Mouse (Mus musculus): ENCODE data around the gene Hps1. TPM values are rescaled to one million over a fixed set of nuclear protein-coding genes. Genes with fewer than 3 reads are reported as not detected.

Gene Hps1
- polyA plus RNA-seq, 1 experiment from 2014 or later = 20.0 TPM

- DNase-seq (ENCODE audit: low spot score) = no peak
- Histone ChIP-seq H3K27me3 (replicated peaks; ENCODE audit: low read depth, poor library complexity, severe bottlenecking) (peaks cover 10% of the 10 kb centered on the region; the same call in 1 of the 2 replicates), H3K36me3 (replicated peaks) (no peaks in the 10 kb centered on the region), H3K9me3 (no peaks in the 10 kb centered on the region), H3K4me1 (peaks cover 45% of the 10 kb centered on the region), H3K4me3 (no peak overlapping the region), H3K27ac (replicated peaks) (no peak overlapping the region)
- 84% methylated on average over 11 of the region's 11 CpGs for WGBS
Measured at GRCm38 (mm10) chr19:42750196-42750595, 29.6 kb downstream of the Hps1 start.

GRCm38 (mm10) chr19:42746702-42747101 is 33.1 kb downstream of the Hps1 start:
- 92% methylated on average over 8 of the region's 8 CpGs for WGBS
- H3K4me3 ChIP-seq = no peak overlapping the region
- peaks cover 35% of the 10 kb centered on the region for H3K4me1 ChIP-seq
- DNase-seq (ENCODE audit: low spot score) = no peak
- H3K27ac ChIP-seq (replicated peaks) = no peak overlapping the region
- no peaks in the 10 kb centered on the region for H3K9me3 ChIP-seq
- H3K27me3 ChIP-seq (replicated peaks; ENCODE audit: low read depth, poor library complexity, severe bottlenecking) = peaks cover 12% of the 10 kb centered on the region; the same call in 1 of the 2 replicates
- H3K36me3 ChIP-seq (replicated peaks) = no peaks in the 10 kb centered on the region

DNA sequence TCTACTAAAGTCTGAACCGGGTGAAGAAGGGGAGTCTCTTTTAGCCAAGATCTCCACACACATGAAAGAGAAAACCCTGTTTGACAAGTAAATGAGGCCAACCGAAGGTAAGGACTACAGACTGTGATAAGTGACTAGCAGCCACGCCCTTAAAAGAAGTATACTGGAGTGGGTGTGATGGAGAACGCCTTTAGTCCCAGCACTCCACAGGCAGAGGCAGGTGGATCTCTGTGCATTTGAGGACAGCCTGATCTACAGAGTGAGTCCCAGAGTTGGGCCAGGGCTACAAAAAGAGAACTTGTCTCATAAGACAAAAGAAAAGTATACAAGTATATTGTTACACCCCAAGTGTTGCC is 33.9 kb downstream of the Hps1 start:
- H3K4me3 ChIP-seq = no peak overlapping the region
- WGBS = 85% methylated on average over 4 of the region's 4 CpGs
- no peak overlapping the region for H3K27ac ChIP-seq (replicated peaks)
- peaks cover 6% of the 10 kb centered on the region; the same call in 1 of the 2 replicates for H3K27me3 ChIP-seq (replicated peaks; ENCODE audit: low read depth, poor library complexity, severe bottlenecking)
- no peaks in the 10 kb centered on the region for H3K36me3 ChIP-seq (replicated peaks)
- no peaks in the 10 kb centered on the region for H3K9me3 ChIP-seq
- peaks cover 29% of the 10 kb centered on the region for H3K4me1 ChIP-seq
- DNase-seq (ENCODE audit: low spot score) = no peak

- H3K27me3 ChIP-seq (replicated peaks; ENCODE audit: low read depth, poor library complexity, severe bottlenecking) = peaks cover 6% of the 10 kb centered on the region; the same call in 1 of the 2 replicates
- H3K36me3 ChIP-seq (replicated peaks) = no peaks in the 10 kb centered on the region
- WGBS = 69% methylated on average over 9 of the region's 9 CpGs
- peak overlapping the region; percentile 4; the same call in 1 of the 2 replicates for H3K27ac ChIP-seq (replicated peaks)
- no peaks in the 10 kb centered on the region for H3K9me3 ChIP-seq
- H3K4me3 ChIP-seq = no peak overlapping the region
- DNase-seq (ENCODE audit: low spot score) = no peak
- H3K4me1 ChIP-seq = peaks cover 25% of the 10 kb centered on the region
Measured at GRCm38 (mm10) chr19:42745084-42745868, 34.5 kb downstream of the Hps1 start.

GRCm38 (mm10) chr19:42744162-42744586 is 35.6 kb downstream of the Hps1 start:
- DNase-seq (ENCODE audit: low spot score) = peak; percentile 60
- Histone ChIP-seq H3K27ac (replicated peaks) (peak overlapping the region; percentile 4; the same call in 1 of the 2 replicates), H3K36me3 (replicated peaks) (no peaks in the 10 kb centered on the region), H3K9me3 (no peaks in the 10 kb centered on the region), H3K27me3 (replicated peaks; ENCODE audit: low read depth, poor library complexity, severe bottlenecking) (peaks cover 6% of the 10 kb centered on the region; the same call in 1 of the 2 replicates), H3K4me3 (no peak overlapping the region), H3K4me1 (peaks cover 15% of the 10 kb centered on the region)
- WGBS = 35% methylated on average over 4 of the region's 4 CpGs

- Histone ChIP-seq H3K9me3 (no peaks in the 10 kb centered on the region), H3K27me3 (replicated peaks; ENCODE audit: low read depth, poor library complexity, severe bottlenecking) (peaks cover 6% of the 10 kb centered on the region; the same call in 1 of the 2 replicates), H3K4me3 (no peak overlapping the region), H3K4me1 (peaks cover 12% of the 10 kb centered on the region), H3K27ac (replicated peaks) (no peak overlapping the region), H3K36me3 (replicated peaks) (no peaks in the 10 kb centered on the region)
- no peak for DNase-seq (ENCODE audit: low spot score)
- 80% methylated on average over 16 of the region's 16 CpGs for WGBS
Measured at GRCm38 (mm10) chr19:42743261-42743660, 36.5 kb downstream of the Hps1 start.

- DNase-seq (ENCODE audit: low spot score) = no peak
- no peak overlapping the region for H3K27ac ChIP-seq (replicated peaks)
- WGBS = 77% methylated on average over 14 of the region's 14 CpGs
- no peak overlapping the region for H3K4me3 ChIP-seq
- H3K36me3 ChIP-seq (replicated peaks) = no peaks in the 10 kb centered on the region
- peaks cover 21% of the 10 kb centered on the region for H3K4me1 ChIP-seq
- no peaks in the 10 kb centered on the region for H3K9me3 ChIP-seq
- peaks cover 6% of the 10 kb centered on the region; the same call in 1 of the 2 replicates for H3K27me3 ChIP-seq (replicated peaks; ENCODE audit: low read depth, poor library complexity, severe bottlenecking)
Measured at GRCm38 (mm10) chr19:42741884-42742283, 37.9 kb downstream of the Hps1 start.

DNA sequence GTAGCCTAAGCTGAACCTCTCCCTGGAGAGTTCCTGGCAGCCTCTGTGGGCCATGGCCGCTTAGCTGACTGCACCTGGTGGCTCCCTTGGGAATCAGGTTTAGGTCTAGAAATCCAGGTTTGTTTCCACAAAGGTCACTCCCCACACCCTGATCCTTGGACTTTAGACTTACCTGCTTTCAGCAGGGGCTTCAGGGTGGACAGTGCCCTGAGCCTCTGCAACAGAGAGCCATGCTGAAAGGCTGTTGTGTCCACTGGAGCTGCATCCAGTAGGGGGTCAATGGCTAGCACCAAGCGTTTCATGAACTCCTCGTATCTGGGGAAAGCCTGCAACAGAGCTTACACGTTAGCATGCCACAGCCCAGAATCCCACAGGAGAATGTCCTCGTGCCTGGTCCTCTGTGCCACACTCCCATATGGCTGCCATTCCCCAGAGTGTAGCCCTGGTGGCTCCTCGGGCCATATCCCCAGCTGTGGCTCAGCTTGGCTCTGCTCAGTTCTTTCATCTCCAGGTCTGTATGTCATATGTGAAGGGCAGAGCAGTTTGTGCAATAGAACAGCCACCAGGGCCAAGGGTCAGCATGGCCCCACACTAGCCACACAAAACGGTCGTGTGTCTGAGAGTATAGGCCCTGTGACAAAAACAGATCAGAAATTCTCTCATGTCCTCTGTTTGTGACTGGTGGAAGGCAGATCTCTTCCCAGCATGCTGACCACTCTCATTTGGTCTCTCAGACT is 39.4 kb downstream of the Hps1 start:
- Histone ChIP-seq H3K4me3 (no peak overlapping the region), H3K4me1 (peaks cover 25% of the 10 kb centered on the region), H3K27me3 (replicated peaks; ENCODE audit: low read depth, poor library complexity, severe bottlenecking) (peaks cover 6% of the 10 kb centered on the region; the same call in 1 of the 2 replicates), H3K36me3 (replicated peaks) (no peaks in the 10 kb centered on the region), H3K9me3 (no peaks in the 10 kb centered on the region), H3K27ac (replicated peaks) (no peak overlapping the region)
- no peak for DNase-seq (ENCODE audit: low spot score)
- 81% methylated on average over 8 of the region's 8 CpGs for WGBS

GRCm38 (mm10) chr19:42739734-42740133 is 40.0 kb downstream of the Hps1 start:
- no peak for DNase-seq (ENCODE audit: low spot score)
- no peaks in the 10 kb centered on the region for H3K9me3 ChIP-seq
- H3K36me3 ChIP-seq (replicated peaks) = no peaks in the 10 kb centered on the region
- 89% methylated on average over 6 of the region's 6 CpGs for WGBS
- H3K27me3 ChIP-seq (replicated peaks; ENCODE audit: low read depth, poor library complexity, severe bottlenecking) = peaks cover 6% of the 10 kb centered on the region; the same call in 1 of the 2 replicates
- H3K27ac ChIP-seq (replicated peaks) = no peak overlapping the region
- no peak overlapping the region for H3K4me3 ChIP-seq
- H3K4me1 ChIP-seq = peaks cover 21% of the 10 kb centered on the region

DNA sequence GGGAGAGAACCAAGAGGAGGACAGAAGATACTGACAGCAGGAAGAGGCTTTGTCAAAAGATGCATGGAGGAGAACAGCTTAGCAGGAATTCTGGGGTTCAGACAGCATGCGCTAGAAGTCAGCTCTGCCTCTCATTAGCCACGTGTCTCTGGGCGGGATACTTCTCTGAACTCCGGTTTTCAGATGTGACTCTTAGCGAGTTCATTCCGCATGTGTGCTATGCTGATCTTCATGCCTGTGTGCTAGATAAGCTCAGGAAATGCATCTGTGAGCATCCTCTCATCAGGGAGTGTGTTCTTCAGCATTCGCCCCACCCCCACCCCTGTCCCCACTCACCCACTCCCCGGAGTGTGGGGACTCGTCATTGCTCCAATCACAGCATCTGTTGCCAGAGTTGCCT is 42.0 kb downstream of the Hps1 start:
- H3K9me3 ChIP-seq = no peaks in the 10 kb centered on the region
- H3K36me3 ChIP-seq (replicated peaks) = no peaks in the 10 kb centered on the region
- peaks cover 18% of the 10 kb centered on the region for H3K4me1 ChIP-seq
- peaks cover 6% of the 10 kb centered on the region; the same call in 1 of the 2 replicates for H3K27me3 ChIP-seq (replicated peaks; ENCODE audit: low read depth, poor library complexity, severe bottlenecking)
- WGBS = 75% methylated on average over 9 of the region's 9 CpGs
- no peak overlapping the region for H3K27ac ChIP-seq (replicated peaks)
- DNase-seq (ENCODE audit: low spot score) = no peak
- no peak overlapping the region for H3K4me3 ChIP-seq

DNA sequence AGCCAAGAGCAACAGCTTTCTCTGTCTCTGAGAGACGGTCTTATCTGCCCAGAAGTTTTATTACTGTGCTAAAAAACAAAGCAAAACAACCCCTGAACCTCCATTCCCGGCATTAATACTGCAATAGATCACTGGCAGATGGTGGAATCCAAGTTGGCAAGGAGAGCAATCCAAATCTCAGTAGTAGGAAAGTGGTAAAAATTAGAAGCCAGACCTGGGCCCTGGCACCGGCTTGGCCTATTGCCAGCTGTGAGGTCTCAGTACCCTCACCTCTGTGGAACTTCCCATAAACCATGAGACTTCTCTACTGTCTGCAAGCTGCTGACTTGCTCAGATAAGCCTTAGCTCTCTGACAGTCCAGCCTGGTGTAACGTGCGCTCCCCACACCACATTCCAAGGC is 44.8 kb downstream of the Hps1 start:
- WGBS = 90% methylated on average over 5 of the region's 5 CpGs
- Histone ChIP-seq H3K27me3 (replicated peaks; ENCODE audit: low read depth, poor library complexity, severe bottlenecking) (no peaks in the 10 kb centered on the region), H3K4me3 (no peak overlapping the region), H3K27ac (replicated peaks) (no peak overlapping the region), H3K9me3 (no peaks in the 10 kb centered on the region), H3K4me1 (peaks cover 22% of the 10 kb centered on the region), H3K36me3 (replicated peaks) (no peaks in the 10 kb centered on the region)
- DNase-seq (ENCODE audit: low spot score) = no peak

GRCm38 (mm10) chr19:42727424-42727823 is 52.4 kb downstream of the Hps1 start:
- Histone ChIP-seq H3K27me3 (replicated peaks; ENCODE audit: low read depth, poor library complexity, severe bottlenecking) (0 out of 2 replicates have a peak, but pooled peaks cover 4% of the 10 kb centered on the region), H3K36me3 (replicated peaks) (no peaks in the 10 kb centered on the region), H3K27ac (replicated peaks) (no peak overlapping the region; the same call in 1 of the 2 replicates), H3K9me3 (no peaks in the 10 kb centered on the region), H3K4me1 (peaks cover 6% of the 10 kb centered on the region), H3K4me3 (no peak overlapping the region)
- WGBS = 88% methylated on average over 4 of the region's 4 CpGs
- DNase-seq (ENCODE audit: low spot score) = no peak

Data from embryonic facial prominence, embryonic 10.5 days (tissue).